Mouse (Mus musculus): ENCODE data around the gene Mgat5. TPM values are rescaled to one million over a fixed set of nuclear protein-coding genes. Genes with fewer than 3 reads are reported as not detected.
A peak's percentile ranks its signal among the peaks of the same experiment; 100 is the strongest.

The Mgat5 gene
- polyA plus RNA-seq, 1 experiment from 2014 or later = 5.9 TPM

- Histone ChIP-seq H3K27ac (0 out of 2 replicates have a peak overlapping the region, but pooled peaks have one; percentile 18), H3K27me3 (replicated peaks) (no peaks in the 10 kb centered on the region), H3K36me3 (no peaks in the 10 kb centered on the region), H3K9ac (no peak overlapping the region), H3K4me1 (replicated peaks) (peaks cover 16% of the 10 kb centered on the region), H3K9me3 (no peaks in the 10 kb centered on the region), H3K4me2 (replicated peaks) (no peak overlapping the region), H3K4me3 (replicated peaks) (no peak overlapping the region)
- ATAC-seq = peak; percentile 67
- WGBS = 63% methylated on average over 11 of the region's 11 CpGs
Measured at GRCm38 (mm10) chr1:127244054-127244770, 39.4 kb downstream of the Mgat5 start.

DNA sequence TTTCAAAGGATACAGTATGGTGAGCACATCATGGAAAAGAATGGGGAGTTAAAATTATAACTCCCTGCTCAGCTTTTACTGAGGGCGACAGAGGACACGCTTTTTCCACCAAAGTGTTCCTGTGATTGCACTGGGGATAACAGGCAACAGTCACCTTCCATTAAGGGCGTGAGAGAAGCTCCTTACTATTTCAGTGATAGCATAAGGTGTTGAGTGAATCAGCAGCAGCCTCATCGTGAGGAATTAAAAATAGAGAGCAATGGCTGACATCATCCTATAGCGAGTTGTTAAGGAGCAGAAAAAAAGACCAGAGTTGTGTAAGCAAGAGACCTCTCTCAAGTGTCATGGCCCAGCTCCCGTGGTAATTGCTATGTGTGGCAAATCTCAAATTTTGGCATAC is 41.3 kb downstream of the Mgat5 start:
- no peaks in the 10 kb centered on the region for H3K9me3 ChIP-seq
- H3K4me1 ChIP-seq (replicated peaks) = peaks cover 9% of the 10 kb centered on the region
- no peaks in the 10 kb centered on the region for H3K36me3 ChIP-seq
- no peak for ATAC-seq
- H3K9ac ChIP-seq = no peak overlapping the region
- H3K27ac ChIP-seq = no peak overlapping the region
- 79% methylated on average over 6 of the region's 6 CpGs for WGBS
- no peak overlapping the region for H3K4me2 ChIP-seq (replicated peaks)
- H3K4me3 ChIP-seq (replicated peaks) = no peak overlapping the region
- no peaks in the 10 kb centered on the region for H3K27me3 ChIP-seq (replicated peaks)

GRCm38 (mm10) chr1:127248433-127248832 is 43.6 kb downstream of the Mgat5 start:
- Histone ChIP-seq H3K4me1 (replicated peaks) (peaks cover 6% of the 10 kb centered on the region), H3K4me3 (replicated peaks) (no peak overlapping the region), H3K9ac (no peak overlapping the region), H3K27me3 (replicated peaks) (no peaks in the 10 kb centered on the region), H3K27ac (no peak overlapping the region), H3K4me2 (replicated peaks) (no peak overlapping the region), H3K36me3 (no peaks in the 10 kb centered on the region), H3K9me3 (no peaks in the 10 kb centered on the region)
- 63% methylated on average over 1 of the region's 1 CpGs for WGBS
- peak; percentile 46; the same call in 1 of the 2 replicates for ATAC-seq

GRCm38 (mm10) chr1:127249621-127250020 is 44.8 kb downstream of the Mgat5 start:
- H3K9me3 ChIP-seq = no peaks in the 10 kb centered on the region
- no peak overlapping the region for H3K9ac ChIP-seq
- H3K27me3 ChIP-seq (replicated peaks) = no peaks in the 10 kb centered on the region
- peaks cover 3% of the 10 kb centered on the region; the same call in 1 of the 2 replicates for H3K4me1 ChIP-seq (replicated peaks)
- no peaks in the 10 kb centered on the region for H3K36me3 ChIP-seq
- no peak overlapping the region for H3K4me2 ChIP-seq (replicated peaks)
- H3K4me3 ChIP-seq (replicated peaks) = no peak overlapping the region
- H3K27ac ChIP-seq = no peak overlapping the region
- ATAC-seq = no peak

DNA sequence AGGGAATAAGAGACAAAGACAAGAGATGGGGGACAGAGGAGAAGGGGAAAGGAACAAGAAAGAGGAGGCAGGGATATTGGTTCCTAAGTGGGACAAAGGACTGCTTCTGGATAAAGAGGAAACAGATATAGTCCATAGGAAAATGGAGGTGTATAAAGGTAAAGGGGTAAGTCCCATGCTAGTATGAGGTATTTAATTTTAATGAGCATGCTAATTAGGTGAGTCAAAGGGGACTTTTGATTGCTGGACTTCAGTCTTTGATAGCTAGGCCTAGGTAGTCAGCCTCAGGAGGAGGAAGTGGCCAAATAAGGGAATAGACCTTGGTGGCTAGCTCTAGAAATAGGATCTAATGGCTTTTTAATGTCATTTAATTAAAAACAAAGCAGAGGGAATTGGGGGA is 45.5 kb downstream of the Mgat5 start:
- H3K9me3 ChIP-seq = no peaks in the 10 kb centered on the region
- no peaks in the 10 kb centered on the region for H3K36me3 ChIP-seq
- H3K27me3 ChIP-seq (replicated peaks) = no peaks in the 10 kb centered on the region
- H3K27ac ChIP-seq = no peak overlapping the region
- no peak overlapping the region for H3K4me3 ChIP-seq (replicated peaks)
- H3K4me2 ChIP-seq (replicated peaks) = no peak overlapping the region
- no peak overlapping the region for H3K9ac ChIP-seq
- peaks cover 3% of the 10 kb centered on the region; the same call in 1 of the 2 replicates for H3K4me1 ChIP-seq (replicated peaks)
- ATAC-seq = no peak

DNA sequence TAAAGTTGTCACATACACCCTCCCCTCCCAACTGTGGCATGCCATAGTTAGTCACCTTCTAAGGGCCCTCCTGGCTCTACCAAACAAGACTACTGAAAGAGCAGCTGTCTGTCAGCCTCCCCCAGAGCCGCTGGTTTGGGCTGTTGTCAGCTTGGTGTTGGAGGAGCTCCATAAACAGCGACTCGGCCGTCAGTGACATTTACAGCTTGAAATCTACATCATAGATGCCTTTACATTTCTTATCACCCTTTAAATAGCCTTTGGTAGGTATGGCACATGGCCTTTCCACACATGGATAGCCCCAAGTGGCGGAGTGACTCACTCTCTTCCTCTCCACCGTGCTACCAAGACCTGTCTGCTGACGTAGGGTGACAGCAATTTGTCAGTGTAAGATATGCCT is 46.9 kb downstream of the Mgat5 start:
- Histone ChIP-seq H3K9ac (no peak overlapping the region), H3K4me2 (replicated peaks) (no peak overlapping the region), H3K4me3 (replicated peaks) (no peak overlapping the region), H3K27me3 (replicated peaks) (no peaks in the 10 kb centered on the region), H3K4me1 (replicated peaks) (peaks cover 3% of the 10 kb centered on the region; the same call in 1 of the 2 replicates), H3K9me3 (no peaks in the 10 kb centered on the region), H3K27ac (no peak overlapping the region), H3K36me3 (no peaks in the 10 kb centered on the region)
- no peak for ATAC-seq
- 86% methylated on average over 7 of the region's 7 CpGs for WGBS

DNA sequence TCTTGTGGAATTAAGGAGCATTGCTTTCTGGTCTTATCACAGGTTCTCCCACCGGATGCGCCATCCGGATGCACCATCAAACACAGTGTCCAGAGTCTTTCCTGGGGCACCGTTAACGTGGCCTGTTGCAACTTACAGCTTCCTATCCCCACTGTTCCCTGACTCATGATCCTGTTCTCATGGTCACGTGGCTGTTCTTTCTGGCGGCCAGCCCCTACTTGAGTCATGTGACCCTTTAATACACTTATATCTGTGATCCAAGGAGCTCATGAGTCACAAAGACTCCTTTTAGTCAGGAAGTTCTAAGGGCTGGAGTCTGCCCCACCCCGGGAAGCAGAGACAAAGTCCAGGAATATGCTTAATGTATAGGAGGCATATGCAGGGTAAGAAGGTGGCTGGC is 52.2 kb downstream of the Mgat5 start:
- H3K27me3 ChIP-seq (replicated peaks) = no peaks in the 10 kb centered on the region
- H3K27ac ChIP-seq = no peak overlapping the region
- no peak overlapping the region for H3K9ac ChIP-seq
- H3K4me2 ChIP-seq (replicated peaks) = no peak overlapping the region
- H3K4me1 ChIP-seq (replicated peaks) = 0 out of 2 replicates have a peak, but pooled peaks cover 6% of the 10 kb centered on the region
- H3K4me3 ChIP-seq (replicated peaks) = no peak overlapping the region
- 74% methylated on average over 8 of the region's 8 CpGs for WGBS
- no peaks in the 10 kb centered on the region for H3K36me3 ChIP-seq
- no peaks in the 10 kb centered on the region for H3K9me3 ChIP-seq
- peak; percentile 96 for ATAC-seq

GRCm38 (mm10) chr1:127259669-127260068 is 54.9 kb downstream of the Mgat5 start:
- 88% methylated on average over 4 of the region's 4 CpGs for WGBS
- no peaks in the 10 kb centered on the region for H3K27me3 ChIP-seq (replicated peaks)
- no peaks in the 10 kb centered on the region for H3K9me3 ChIP-seq
- no peak overlapping the region for H3K9ac ChIP-seq
- no peak for ATAC-seq
- H3K36me3 ChIP-seq = no peaks in the 10 kb centered on the region
- H3K4me1 ChIP-seq (replicated peaks) = 0 out of 2 replicates have a peak, but pooled peaks cover 7% of the 10 kb centered on the region
- no peak overlapping the region for H3K4me2 ChIP-seq (replicated peaks)
- H3K27ac ChIP-seq = no peak overlapping the region
- no peak overlapping the region for H3K4me3 ChIP-seq (replicated peaks)

DNA sequence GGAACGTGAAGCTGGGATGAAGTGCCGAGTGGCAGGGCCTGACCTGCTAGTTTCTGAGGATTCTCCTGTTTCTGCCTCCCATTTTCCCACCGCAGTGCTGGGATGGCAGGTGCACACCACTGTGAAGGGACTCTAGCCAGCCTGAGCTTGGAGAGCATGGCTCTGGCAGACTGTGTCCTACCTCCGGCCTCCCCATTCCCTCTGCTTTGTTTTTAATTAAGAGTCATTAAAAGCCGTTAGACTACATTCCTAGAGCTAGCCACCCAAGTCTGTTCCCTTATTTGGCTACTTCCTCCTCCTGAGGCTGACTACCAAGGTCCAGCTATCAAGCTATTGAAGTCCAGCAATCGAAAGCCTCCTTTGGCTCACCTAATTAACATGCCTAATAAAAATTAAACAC is 56.2 kb downstream of the Mgat5 start:
- no peak overlapping the region for H3K27ac ChIP-seq
- no peak overlapping the region for H3K4me3 ChIP-seq (replicated peaks)
- no peak overlapping the region for H3K4me2 ChIP-seq (replicated peaks)
- ATAC-seq = peak; percentile 15; the same call in 1 of the 2 replicates
- H3K36me3 ChIP-seq = no peaks in the 10 kb centered on the region
- H3K4me1 ChIP-seq (replicated peaks) = 0 out of 2 replicates have a peak, but pooled peaks cover 7% of the 10 kb centered on the region
- no peaks in the 10 kb centered on the region for H3K9me3 ChIP-seq
- no peaks in the 10 kb centered on the region for H3K27me3 ChIP-seq (replicated peaks)
- no peak overlapping the region for H3K9ac ChIP-seq
- WGBS = 51% methylated on average over 6 of the region's 6 CpGs

DNA sequence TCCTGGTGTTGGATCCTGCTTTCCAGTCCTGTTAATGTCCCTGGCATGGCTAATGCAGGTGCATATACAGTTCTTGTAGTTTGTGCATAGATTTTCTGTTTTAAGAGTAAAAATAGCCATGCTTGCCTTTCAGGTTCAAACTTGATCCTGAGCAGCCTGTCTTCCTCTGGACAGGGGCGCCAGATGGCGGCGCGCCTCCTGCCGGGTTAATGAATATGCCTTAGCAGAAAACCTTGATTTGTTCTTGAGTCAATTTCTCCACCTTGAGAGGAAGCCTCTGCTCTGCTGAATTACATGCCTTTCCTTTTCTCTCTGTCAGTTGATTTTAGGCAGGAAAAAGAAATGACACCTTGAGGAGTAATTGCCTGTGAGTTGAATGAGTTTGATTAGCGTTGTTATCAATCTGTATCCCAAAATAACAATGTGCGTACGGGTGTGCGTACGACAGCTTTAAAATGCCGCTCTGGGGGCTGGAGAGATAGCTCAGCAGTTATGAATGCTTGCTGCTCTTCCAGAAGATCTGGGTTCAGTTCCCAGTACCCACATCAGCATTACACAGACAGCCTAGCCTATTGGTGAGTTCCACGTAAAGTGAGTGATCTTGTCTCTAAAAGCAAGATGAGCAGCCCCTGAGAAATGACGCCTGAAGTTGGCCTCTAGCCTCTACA is 57.5 kb downstream of the Mgat5 start:
- H3K4me3 ChIP-seq (replicated peaks) = no peak overlapping the region
- H3K4me1 ChIP-seq (replicated peaks) = 0 out of 2 replicates have a peak, but pooled peaks cover 7% of the 10 kb centered on the region
- H3K9ac ChIP-seq = no peak overlapping the region
- WGBS = 83% methylated on average over 13 of the region's 13 CpGs
- H3K9me3 ChIP-seq = no peaks in the 10 kb centered on the region
- no peaks in the 10 kb centered on the region for H3K27me3 ChIP-seq (replicated peaks)
- no peaks in the 10 kb centered on the region for H3K36me3 ChIP-seq
- ATAC-seq = no peak
- H3K27ac ChIP-seq = no peak overlapping the region
- no peak overlapping the region for H3K4me2 ChIP-seq (replicated peaks)

DNA sequence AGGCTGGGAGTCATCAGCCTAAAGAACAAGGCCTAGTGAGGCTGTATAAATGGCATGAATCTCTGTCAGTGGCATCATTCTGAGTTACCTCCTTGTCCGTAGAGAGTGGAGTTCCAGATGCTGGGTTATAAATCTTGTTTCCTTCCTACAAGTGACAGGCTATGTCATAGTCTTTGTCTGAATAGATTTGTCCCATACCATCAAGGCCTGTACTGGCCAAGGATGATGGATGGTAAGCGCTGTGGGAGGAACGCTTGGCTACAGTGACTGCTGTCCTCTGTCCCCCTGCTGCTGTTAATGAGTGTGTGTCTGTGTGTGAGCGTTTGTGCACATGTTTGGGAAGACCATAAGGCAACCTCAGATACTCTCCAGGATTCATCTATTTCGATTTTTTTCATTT is 63.2 kb downstream of the Mgat5 start:
- ATAC-seq = no peak

DNA sequence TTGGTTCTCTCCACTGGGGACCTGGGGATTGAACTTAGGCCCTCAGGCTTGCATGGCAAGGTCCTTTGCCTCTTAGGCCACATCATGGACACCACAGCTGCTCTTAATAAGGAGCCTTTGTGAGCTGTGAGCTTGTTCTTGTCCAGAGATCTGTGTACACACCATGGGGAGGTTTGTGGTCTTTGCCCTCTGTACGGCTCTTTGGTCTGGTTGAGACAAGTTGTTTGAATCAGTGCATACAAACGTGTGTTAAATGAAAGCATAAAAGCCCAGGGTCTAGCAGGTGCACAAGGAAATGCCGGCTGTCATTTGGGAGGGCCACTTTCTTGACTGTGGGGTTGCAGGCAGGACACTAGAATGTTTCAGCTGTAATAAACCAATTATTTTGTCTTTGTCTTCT is 64.5 kb downstream of the Mgat5 start:
- Histone ChIP-seq H3K36me3 (no peaks in the 10 kb centered on the region), H3K27ac (peak overlapping the region; percentile 32; the same call in 1 of the 2 replicates), H3K4me3 (replicated peaks) (no peak overlapping the region), H3K4me2 (replicated peaks) (no peak overlapping the region), H3K9ac (no peak overlapping the region), H3K27me3 (replicated peaks) (no peaks in the 10 kb centered on the region), H3K9me3 (no peaks in the 10 kb centered on the region), H3K4me1 (replicated peaks) (peaks cover 7% of the 10 kb centered on the region)
- 55% methylated on average over 3 of the region's 3 CpGs for WGBS
- peak; percentile 71 for ATAC-seq

More for the DNA sequence above, 63.2 kb downstream of the Mgat5 start:
- H3K4me2 ChIP-seq (replicated peaks) = no peak overlapping the region
- H3K4me1 ChIP-seq (replicated peaks) = peaks cover 3% of the 10 kb centered on the region
- H3K9me3 ChIP-seq = no peaks in the 10 kb centered on the region
- no peak overlapping the region for H3K27ac ChIP-seq
- WGBS = 78% methylated on average over 5 of the region's 5 CpGs
- no peak overlapping the region for H3K4me3 ChIP-seq (replicated peaks)
- no peaks in the 10 kb centered on the region for H3K27me3 ChIP-seq (replicated peaks)
- no peaks in the 10 kb centered on the region for H3K36me3 ChIP-seq
- H3K9ac ChIP-seq = no peak overlapping the region

Data from intestine, embryonic 15.5 days (tissue).